Mouse (Mus musculus): ENCODE measurements around the gene Smim15. TPM values are rescaled to one million over a fixed set of nuclear protein-coding genes. Genes with fewer than 3 reads are reported as not detected.

Smim15 gene
- total RNA-seq, 2 experiments from 2014 or later = 12.4 to 14.4 TPM

- intact Hi-C loops (cut with DNase I) = no loop called here
- DNase-seq = no peak
Measured at GRCm38 (mm10) chr13:108060286-108060885, 16.1 kb downstream of the Smim15 start.

GRCm38 (mm10) chr13:108060936-108061578, 16.8 kb downstream of the Smim15 start:
- intact Hi-C loops (cut with DNase I) = no loop called here
- DNase-seq = no peak

DNA sequence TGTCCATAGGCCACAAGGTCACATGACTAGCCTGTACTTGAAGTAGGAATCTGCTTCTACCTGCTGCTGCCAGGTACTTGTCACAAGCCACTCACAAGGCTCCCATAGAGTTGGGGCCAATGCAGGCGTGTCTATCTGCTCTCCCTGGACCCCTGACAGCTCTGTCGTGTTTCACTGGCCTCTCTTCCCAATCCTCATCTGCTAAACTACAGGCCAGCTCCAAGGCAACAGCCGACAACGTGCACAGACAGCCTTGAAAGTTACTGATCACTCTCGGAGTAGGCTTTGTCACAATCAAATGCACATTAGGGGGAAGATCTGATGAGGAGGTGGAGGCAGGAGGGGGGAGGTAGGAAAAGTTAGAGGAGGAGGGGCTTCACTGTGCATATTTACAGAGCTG, 18.7 kb downstream of the Smim15 start:
- intact Hi-C loops (cut with DNase I) = no loop called here
- no peak for DNase-seq

- intact Hi-C loops (cut with DNase I) = no loop called here
- DNase-seq = no peak
Measured at GRCm38 (mm10) chr13:108063374-108064134, 19.3 kb downstream of the Smim15 start.

- intact Hi-C loops (cut with DNase I) = no loop called here
- no peak for DNase-seq
Measured at GRCm38 (mm10) chr13:108064331-108064730, 20.1 kb downstream of the Smim15 start.

GRCm38 (mm10) chr13:108066021-108066420, 21.8 kb downstream of the Smim15 start:
- no peak for DNase-seq
- intact Hi-C loops (cut with DNase I) = no loop called here

DNA sequence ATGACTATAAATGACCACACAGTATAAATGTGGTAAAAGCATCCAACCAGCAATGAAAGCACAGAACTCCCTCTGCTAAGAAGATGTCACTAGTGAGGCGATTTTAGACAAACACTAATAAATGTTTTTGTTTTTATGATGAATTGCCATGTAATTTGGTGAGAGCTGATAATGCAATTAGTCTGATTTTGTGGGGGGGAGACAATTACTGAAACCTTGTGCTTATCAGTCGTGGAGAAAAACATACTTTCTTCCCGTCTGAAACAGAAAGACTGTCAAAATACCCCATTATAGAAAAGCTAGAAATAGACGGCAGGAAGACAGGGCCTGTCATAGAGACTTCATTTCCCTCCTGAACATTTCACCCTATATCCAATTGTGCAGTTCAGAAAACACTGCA, 24.9 kb downstream of the Smim15 start:
- intact Hi-C loops (cut with DNase I) = no loop called here

GRCm38 (mm10) chr13:108070171-108070570, 25.9 kb downstream of the Smim15 start:
- intact Hi-C loops (cut with DNase I) = no loop called here
- no peak for DNase-seq

More for the DNA sequence above, 24.9 kb downstream of the Smim15 start:
- no peak for DNase-seq

GRCm38 (mm10) chr13:108077476-108077875, 33.2 kb downstream of the Smim15 start:
- no peak for DNase-seq

DNA sequence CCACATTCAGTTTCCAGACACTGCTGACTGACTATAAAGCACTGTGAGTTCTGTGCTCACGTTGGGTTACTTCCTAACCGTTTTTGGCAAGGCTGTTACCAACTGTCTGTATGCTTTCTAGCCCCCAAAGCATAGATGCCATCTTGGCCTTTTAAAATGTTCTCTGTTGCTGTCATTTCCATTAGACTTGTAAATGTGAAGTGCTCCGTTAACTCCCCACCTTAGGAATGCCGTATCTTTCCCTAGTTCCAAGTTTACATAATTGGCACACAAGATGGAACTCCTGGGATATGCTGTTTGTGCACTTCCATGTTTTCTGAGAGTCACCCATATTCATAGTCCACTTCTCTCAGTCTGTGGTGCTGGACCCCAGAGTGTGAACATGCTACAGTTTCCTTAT, 33.7 kb downstream of the Smim15 start:
- intact Hi-C loops (cut with DNase I) = no loop called here
- DNase-seq = no peak

More at GRCm38 (mm10) chr13:108077476-108077875, 33.2 kb downstream of the Smim15 start:
- intact Hi-C loops (cut with DNase I) = no loop called here

DNA sequence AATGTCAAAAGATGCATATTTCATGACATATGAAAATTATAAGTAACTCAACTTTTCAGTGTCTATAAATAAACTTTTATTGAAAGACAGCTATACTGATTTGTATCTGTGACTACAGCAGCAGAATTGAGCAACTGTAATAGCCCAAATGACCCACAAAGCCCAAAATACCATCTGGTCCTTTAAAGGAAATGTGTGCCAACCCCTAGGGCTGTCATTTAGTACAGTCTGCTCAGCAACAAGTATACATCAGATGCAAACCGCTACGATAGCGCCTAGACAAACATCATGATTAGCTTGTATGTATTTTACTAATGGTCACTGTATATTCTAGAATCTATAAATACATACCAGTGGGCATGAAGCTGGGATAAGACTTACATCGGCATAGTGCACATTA, 39.8 kb downstream of the Smim15 start:
- DNase-seq = no peak
- intact Hi-C loops (cut with DNase I) = no loop called here

- intact Hi-C loops (cut with DNase I) = no loop called here
- no peak for DNase-seq
Measured at GRCm38 (mm10) chr13:108086036-108086435, 41.8 kb downstream of the Smim15 start.

DNA sequence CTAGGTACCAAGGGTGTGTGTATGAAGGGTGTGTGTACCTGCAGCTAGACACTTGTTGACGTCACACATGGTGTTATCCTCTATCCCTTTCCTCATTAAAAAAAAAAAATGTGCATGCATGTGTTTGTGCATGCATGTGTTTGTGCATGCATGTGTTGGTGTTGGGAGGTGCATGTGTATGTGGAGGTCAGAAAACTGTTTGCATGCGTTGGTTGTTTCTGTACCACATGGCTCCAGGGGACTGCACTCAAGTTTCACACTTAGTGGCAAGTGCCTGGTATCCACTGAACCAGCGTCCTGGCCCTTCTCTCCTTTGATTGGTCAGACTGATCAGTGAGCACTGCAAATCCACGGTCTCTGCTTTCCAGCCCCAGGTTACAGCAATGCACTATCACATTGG, 42.5 kb downstream of the Smim15 start:
- no peak for DNase-seq
- intact Hi-C loops (cut with DNase I) = no loop called here

DNA sequence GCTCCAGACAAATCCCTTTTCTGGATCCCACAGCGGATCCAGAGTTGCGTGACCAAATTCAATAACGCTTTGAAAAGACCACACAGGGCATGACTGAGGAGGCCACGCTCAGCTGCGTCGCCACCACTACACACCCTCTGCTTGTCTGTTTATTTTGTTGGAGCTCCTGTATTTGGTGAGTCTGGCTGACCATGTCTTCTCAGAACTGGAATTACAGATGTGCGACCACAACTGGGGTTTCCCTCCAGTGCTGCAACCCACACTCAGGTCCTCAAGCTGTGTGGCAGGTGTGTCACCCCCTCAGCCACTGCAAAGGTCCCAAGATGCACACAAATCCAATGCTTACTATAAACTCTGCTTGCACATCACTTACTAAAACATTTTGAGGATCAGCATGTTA, 48.0 kb downstream of the Smim15 start:
- DNase-seq = no peak
- intact Hi-C loops (cut with DNase I) = no loop called here

GRCm38 (mm10) chr13:108094681-108095080, 50.4 kb downstream of the Smim15 start:
- DNase-seq = no peak
- intact Hi-C loops (cut with DNase I) = no loop called here

DNA sequence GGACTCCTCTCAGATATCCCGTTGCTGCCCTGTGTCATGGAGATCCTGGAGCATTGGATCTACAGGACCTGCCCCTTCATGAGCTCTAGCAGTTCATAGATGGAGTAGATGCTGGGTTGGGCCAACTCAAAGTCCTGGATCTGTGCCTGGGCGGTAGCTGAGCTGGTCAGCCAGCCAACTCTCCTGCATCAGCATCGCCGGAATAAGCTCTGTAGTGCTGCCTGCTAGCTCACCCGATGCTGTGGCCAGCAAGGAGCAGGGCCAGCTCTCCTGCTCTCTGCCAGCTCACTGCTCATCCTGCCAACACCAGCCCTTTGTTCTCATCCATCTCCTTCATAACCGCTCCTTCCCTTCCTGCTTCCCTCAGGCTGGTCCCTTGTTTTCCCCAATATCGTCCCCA, 51.4 kb downstream of the Smim15 start:
- intact Hi-C loops (cut with DNase I) = no loop called here

DNA sequence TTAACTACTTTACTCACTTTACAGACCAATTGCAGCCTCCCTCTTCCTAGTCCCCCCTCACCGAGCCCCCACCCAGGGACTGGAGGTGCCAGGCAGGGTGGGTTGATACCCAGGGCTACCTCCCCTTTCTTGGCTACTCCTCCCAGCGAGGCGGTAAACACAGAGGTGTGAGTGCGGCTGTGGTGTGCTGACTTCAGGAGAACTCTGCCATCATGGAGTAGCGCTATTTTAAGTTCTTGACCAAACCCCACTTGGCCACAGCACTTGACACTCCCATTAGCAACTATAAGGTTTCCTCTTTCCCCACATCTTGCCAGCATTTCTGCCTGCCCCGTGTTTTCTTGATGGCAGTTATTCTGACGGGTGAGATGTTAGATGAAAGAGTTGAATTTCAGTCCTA, 52.2 kb downstream of the Smim15 start:
- intact Hi-C loops (cut with DNase I) = no loop called here
- DNase-seq = peak in 1 of 2 experiments; percentile 18

More for the DNA sequence above, 51.4 kb downstream of the Smim15 start:
- DNase-seq = peak; percentile 35 to 55

Other genes with a start within 250 kb of the Smim15 start
- 10 to 100 TPM; 13.3 to 17.3 TPM for gene Ndufaf2, start 114.2 kb downstream of the Smim15 start, total RNA-seq (2021)
- gene Ercc8, start 114.3 kb downstream of the Smim15 start, total RNA-seq (2021) = 1 to 10 TPM; 3.8 to 5.1 TPM
- under 1 TPM; 0.15 to 0.20 TPM for gene Elovl7, start 170.0 kb downstream of the Smim15 start, total RNA-seq (2021)

All from gastrocnemius, postnatal 36 days (tissue).